Mouse (Mus musculus) liver, embryonic 11.5 days (tissue): ENCODE measurements at regions not wholly inside any gene's neighbourhood (a gene's known extent, or its start where the extent isn't known, plus 50 kb on each side); places are given as distances from the start of the nearest gene placed in this dataset.

Experiments
- ATAC-seq: fragments of 200-750 bp; cut with Nextera tagmentation; replicated peaks from 2 replicates; pipeline ENCODE4 v1.8.0; 2017; ENCODE audit warnings: moderate number of reproducible peaks, mild to moderate bottlenecking, moderate TSS enrichment, moderate library complexity; ENCODE audit not compliant: low FRiP score
- DNase-seq: peaks from one replicate; pipeline ENCODE4 v3.0.0-alpha.2; 2017; ENCODE audit warnings: low spot score
- H3K27ac ChIP-seq: fragments of 300-500 bp; sonication (generic); 2 replicates; pipeline ENCODE4 v1.5.1; 2014; ENCODE audit warnings: mild to moderate bottlenecking, low read depth, low read length, control low read depth
- H3K27me3 ChIP-seq: fragments of 300-500 bp; sonication (generic); replicated peaks from 2 replicates; pipeline ENCODE4 v1.6.1; 2014; ENCODE audit warnings: low read length, mixed read lengths; ENCODE audit not compliant: control insufficient read depth, insufficient read depth
- H3K36me3 ChIP-seq: fragments of 300-500 bp; sonication (generic); 2 replicates; pipeline ENCODE4 v1.6.1; 2014; ENCODE audit warnings: mild to moderate bottlenecking, low read length, moderate library complexity, mixed read lengths; ENCODE audit not compliant: control insufficient read depth, insufficient read depth
- H3K4me1 ChIP-seq: fragments of 300-500 bp; sonication (generic); replicated peaks from 2 replicates; pipeline ENCODE4 v1.6.1; 2014; ENCODE audit warnings: low read length, mixed read lengths; ENCODE audit not compliant: control insufficient read depth, insufficient read depth
- H3K4me2 ChIP-seq: fragments of 300-500 bp; sonication (generic); 2 replicates; pipeline ENCODE4 v1.6.1; 2014; ENCODE audit warnings: mild to moderate bottlenecking, control low read depth, moderate library complexity
- H3K4me3 ChIP-seq: fragments of 300-500 bp; sonication (generic); 2 replicates; pipeline ENCODE4 v1.5.1; 2014; ENCODE audit warnings: low read depth, low read length, control low read depth
- H3K9ac ChIP-seq: fragments of 300-500 bp; sonication (generic); 2 replicates; pipeline ENCODE4 v1.6.1; 2014; ENCODE audit warnings: low read depth, low read length, control low read depth
- H3K9me3 ChIP-seq: fragments of 300-500 bp; sonication (generic); 2 replicates; pipeline ENCODE4 v1.6.1; 2016; ENCODE audit warnings: low read length, inconsistent platforms, mixed read lengths; ENCODE audit not compliant: control insufficient read depth
- WGBS: fragments of 180-500 bp; shearing (Covaris S2); extraction: QIAGEN DNeasy Blood & Tissue Kit; methylation state at CpG from one replicate; pipeline ENCODE4 v1.1.7; 2014; 5-methylcytosine and 5-hydroxymethylcytosine counted together

DNA sequence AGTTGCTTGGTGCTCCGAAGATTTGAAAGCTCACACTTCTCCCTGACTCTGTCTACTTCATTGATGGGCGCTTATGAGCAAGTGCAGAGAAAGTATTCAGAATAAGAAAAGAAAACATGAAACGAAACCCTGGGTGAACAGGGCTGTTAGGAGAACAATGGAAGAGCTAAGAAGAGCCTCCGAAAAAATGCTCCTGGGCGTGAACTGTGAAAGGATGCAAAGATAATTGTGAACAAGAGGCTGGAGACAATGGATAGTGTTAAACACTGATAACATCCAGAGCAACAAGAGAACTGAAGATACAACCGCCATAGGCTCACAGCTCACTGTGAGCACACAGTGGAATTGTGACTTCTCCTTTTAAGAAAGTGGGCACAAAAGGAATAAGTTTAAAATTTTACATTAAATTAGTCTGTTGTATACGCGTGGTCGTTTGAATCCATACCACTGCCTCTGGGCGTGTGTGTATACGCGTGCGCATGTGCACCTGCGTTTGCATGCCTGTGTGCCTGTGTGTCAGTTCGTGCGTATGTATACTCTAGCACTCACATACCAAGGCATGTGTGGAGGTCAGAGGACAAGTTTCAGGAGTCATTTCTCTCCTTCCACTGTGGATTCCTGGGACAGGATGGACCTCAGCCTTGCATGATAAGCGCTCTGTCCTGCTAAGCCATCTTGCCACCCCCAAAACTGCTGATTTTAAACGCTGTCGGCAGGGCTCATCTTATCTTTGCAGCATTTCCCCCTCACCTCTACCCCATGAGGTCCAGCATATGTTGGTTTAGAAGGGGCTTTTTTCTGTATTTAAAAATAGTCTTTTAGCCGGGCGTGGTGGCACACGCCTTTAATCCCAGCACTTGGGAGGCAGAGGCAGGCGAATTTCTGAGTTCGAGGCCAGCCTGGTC is 113.0 kb upstream of the 1700016C15Rik start:
- DNase-seq (peak; percentile 41), ATAC-seq (peak; percentile 84)
- Histone ChIP-seq H3K4me2 (peak overlapping the region; percentile 14; the same call in 1 of the 2 replicates), H3K4me1 (peaks cover 5% of the 10 kb centered on the region; the same call in 1 of the 2 replicates), H3K9me3 (no peaks in the 10 kb centered on the region), H3K27ac (0 out of 2 replicates have a peak overlapping the region, but pooled peaks have one; percentile 22), H3K27me3 (no peaks in the 10 kb centered on the region), H3K36me3 (no peaks in the 10 kb centered on the region), H3K9ac (no peak overlapping the region), H3K4me3 (no peak overlapping the region)
- 57% methylated on average over 24 of the region's 24 CpGs for WGBS

DNA sequence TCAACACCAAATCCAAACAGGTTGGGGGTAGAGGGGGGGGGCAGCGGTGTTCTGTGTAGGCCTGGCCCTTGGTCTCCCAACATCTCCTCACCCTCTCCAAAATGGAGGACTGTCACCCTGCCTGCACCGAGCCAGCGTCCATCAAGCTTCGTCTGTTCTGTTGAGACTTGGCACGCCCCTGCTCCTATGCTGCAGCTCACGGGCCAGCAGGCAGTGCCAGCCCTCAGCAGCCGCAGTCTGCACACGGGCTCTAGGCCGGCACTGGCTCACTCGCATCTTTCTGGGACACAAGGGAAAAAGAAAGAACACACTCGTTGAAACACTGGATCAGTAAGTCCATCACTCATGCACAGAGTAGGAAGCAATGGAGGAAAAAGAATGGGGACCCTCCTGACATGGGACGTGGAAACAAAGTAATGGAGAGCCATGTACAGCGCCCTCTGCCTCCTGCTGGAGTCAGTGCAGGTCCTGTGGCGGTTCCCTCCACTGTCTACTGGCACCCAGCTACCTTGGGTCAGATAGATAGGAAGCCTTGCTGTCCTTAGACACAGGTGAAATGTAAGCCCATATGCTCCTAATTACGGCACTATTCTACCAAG is 109.0 kb upstream of the 1700016C15Rik start:
- H3K9ac ChIP-seq = no peak overlapping the region
- H3K36me3 ChIP-seq = no peaks in the 10 kb centered on the region
- H3K27ac ChIP-seq = no peak overlapping the region
- H3K4me1 ChIP-seq = peaks cover 2% of the 10 kb centered on the region; the same call in 1 of the 2 replicates
- DNase-seq (no peak), ATAC-seq (no peak)
- no peaks in the 10 kb centered on the region for H3K27me3 ChIP-seq
- 86% methylated on average over 15 of the region's 15 CpGs for WGBS
- no peak overlapping the region for H3K4me2 ChIP-seq
- no peak overlapping the region for H3K4me3 ChIP-seq
- H3K9me3 ChIP-seq = no peaks in the 10 kb centered on the region

DNA sequence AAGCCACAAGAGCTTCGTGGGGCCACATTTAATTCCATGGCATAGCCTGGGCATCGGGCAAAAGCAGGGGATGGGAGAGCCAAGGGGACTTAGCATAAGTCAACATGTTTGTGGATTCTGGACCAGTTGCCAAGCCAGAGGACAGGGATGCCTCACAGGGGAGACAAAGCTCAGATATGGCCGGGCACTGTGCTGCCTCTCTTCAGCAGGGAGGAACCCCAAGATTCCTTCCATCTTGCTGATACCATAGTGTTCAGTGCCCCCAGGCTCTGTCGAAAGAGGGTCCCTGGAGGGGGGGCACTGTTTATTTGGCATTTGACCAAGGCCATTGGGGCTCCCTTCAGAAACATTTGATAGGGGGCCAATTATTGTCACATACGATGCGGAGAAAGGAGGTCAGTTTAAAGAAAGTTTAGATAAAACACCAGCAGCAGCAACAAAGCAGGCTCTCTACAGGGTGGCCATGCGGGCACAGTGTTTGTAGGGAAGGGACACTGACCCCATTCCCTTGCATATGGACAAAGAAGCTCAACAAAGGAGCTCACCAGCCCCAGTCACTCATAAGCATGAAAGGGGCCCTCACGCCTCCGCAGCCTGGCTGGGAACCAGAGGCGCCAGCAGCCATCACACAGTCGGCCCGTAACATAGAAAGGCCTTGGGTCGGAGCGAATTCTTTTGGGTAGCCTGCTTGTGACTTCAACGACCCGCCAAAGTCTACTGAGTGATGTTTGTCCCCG is 107.6 kb upstream of the 1700016C15Rik start:
- Histone ChIP-seq H3K4me1 (no peaks in the 10 kb centered on the region), H3K4me3 (no peak overlapping the region), H3K9me3 (no peaks in the 10 kb centered on the region), H3K9ac (no peak overlapping the region), H3K27ac (no peak overlapping the region), H3K4me2 (no peak overlapping the region), H3K27me3 (no peaks in the 10 kb centered on the region), H3K36me3 (no peaks in the 10 kb centered on the region)
- WGBS = 86% methylated on average over 17 of the region's 17 CpGs
- ATAC-seq (no peak), DNase-seq (no peak)

DNA sequence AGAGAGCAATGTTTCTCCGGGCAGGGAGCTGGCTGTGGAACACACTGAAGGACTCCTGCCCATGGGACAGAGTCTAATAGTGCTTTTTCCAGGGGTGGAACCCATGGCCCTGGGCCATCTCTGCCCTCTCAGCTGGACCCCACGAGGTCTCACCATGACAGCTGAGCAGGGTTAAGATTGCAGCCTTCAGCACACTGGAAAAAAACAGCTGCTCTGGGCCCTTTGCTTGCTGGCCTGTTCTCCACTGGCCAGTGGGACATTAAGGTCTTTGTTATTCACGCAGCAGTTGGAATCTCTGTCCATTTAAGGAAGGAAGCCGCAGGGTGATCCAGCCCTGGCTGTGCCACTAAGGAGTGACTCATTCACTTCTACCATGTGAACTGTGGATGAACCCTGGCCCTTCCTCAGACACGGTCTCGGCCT is 106.3 kb upstream of the 1700016C15Rik start:
- ATAC-seq = peak; percentile 15; the same call in 1 of the 2 replicates
- Histone ChIP-seq H3K4me1 (no peaks in the 10 kb centered on the region), H3K9me3 (no peaks in the 10 kb centered on the region), H3K36me3 (no peaks in the 10 kb centered on the region), H3K4me2 (no peak overlapping the region), H3K4me3 (no peak overlapping the region), H3K27ac (no peak overlapping the region), H3K9ac (no peak overlapping the region), H3K27me3 (no peaks in the 10 kb centered on the region)
- no peak for DNase-seq
- WGBS = 44% methylated on average over 6 of the region's 6 CpGs

DNA sequence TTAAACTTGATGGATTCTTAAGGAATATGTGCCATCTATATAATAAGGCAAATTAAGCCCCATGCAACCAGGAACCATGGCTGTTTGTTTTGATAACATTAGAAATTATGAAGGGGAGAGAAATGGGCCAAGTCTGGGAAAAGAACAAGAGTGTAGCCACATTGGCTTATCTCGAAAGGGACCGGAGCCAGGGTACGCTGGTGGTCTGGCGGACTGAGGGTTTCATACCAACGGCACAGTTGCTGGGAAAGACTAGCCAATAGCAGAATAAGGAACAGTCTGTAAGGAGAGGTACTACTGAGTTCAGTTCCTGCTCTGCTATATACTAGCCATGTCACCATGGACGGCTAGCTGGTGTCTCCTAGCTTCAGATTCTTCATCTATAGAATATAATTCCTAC is 105.9 kb upstream of the 1700016C15Rik start:
- DNase-seq = no peak
- no peaks in the 10 kb centered on the region for H3K36me3 ChIP-seq

DNA sequence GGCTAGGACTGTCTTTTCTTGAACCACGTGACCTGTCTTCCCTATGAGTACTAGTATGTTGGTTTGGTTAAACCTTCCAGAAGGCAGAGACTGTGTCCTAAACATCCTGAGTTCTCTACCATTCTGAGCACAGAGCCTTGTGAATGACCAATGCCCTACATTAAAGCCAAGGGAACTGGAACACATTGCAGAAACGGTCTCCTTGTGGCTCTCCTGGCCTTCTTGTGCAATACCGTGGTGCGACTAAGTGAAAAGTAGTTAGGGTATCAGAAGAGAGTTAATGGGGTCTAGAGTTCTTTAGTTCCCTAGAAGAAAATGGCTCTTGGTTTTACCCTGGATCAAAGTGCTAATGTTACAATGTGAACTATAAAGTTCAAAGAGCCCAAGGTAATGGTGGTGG is 101.8 kb upstream of the 1700016C15Rik start:
- Histone ChIP-seq H3K36me3 (no peaks in the 10 kb centered on the region), H3K4me2 (no peak overlapping the region), H3K9ac (no peak overlapping the region), H3K27ac (no peak overlapping the region), H3K4me1 (no peaks in the 10 kb centered on the region), H3K4me3 (no peak overlapping the region), H3K9me3 (no peaks in the 10 kb centered on the region), H3K27me3 (no peaks in the 10 kb centered on the region)
- DNase-seq (no peak), ATAC-seq (no peak)
- WGBS = 90% methylated on average over 4 of the region's 4 CpGs

More for the DNA sequence above, 105.9 kb upstream of the 1700016C15Rik start:
- H3K4me1 ChIP-seq = no peaks in the 10 kb centered on the region
- no peak overlapping the region for H3K4me2 ChIP-seq
- H3K27me3 ChIP-seq = no peaks in the 10 kb centered on the region
- no peaks in the 10 kb centered on the region for H3K9me3 ChIP-seq
- WGBS = 68% methylated on average over 6 of the region's 6 CpGs
- no peak overlapping the region for H3K4me3 ChIP-seq
- H3K27ac ChIP-seq = no peak overlapping the region
- no peak overlapping the region for H3K9ac ChIP-seq
- ATAC-seq = no peak

DNA sequence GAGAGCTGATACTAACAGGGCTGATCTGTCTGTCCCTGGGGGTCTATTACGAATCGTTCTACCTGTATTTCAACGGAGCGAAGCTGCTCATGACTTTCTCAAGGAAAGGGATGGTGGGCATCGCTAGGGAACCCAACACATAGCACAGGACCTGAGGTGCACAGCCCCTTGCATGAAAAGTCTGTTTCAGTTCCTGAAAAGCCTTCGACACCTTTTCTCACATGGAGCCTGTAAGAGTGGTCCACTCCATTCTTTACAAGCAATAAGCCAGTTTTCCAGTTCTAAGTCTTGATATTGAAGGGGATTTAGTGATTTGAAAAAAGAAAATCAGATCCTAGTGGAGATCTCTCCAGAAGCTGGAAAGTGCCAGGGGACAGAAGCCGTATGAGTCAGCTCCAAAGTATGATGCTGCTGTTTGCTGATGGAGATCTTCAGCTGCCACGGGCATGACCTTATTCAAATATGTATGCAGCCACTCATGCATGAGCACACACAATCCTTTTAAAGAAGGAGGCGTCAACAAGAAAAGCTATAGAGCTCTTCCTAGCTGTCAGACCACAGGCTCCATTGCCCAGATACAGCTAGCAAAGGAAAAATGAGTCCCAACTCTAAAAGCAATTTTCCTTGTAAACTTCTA is 95.5 kb upstream of the 1700016C15Rik start:
- Histone ChIP-seq H3K9me3 (no peaks in the 10 kb centered on the region), H3K4me1 (no peaks in the 10 kb centered on the region), H3K4me2 (no peak overlapping the region), H3K9ac (no peak overlapping the region), H3K4me3 (no peak overlapping the region), H3K36me3 (no peaks in the 10 kb centered on the region), H3K27ac (no peak overlapping the region), H3K27me3 (no peaks in the 10 kb centered on the region)
- DNase-seq (no peak), ATAC-seq (no peak)
- 87% methylated on average over 9 of the region's 9 CpGs for WGBS

DNA sequence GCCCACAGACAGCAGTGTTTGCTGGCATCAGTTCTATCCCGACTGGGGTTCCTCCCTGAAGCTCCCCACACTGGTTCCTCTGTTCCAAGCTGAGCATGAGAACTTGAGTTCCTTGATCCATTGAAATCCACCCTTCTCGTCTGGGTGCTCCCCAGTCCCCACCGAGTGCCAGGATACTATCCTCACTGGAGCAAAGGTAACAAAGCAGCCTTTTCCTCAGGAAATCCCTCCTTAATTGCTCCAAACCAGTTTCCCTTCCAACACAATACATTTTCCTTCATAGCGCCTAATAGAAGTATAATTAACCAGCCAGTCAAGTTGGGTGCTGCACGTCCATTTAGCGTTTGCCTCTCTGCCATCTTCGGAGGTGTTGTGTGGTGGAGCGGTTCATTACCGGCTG is 92.6 kb upstream of the 1700016C15Rik start:
- DNase-seq = no peak
- no peak overlapping the region for H3K4me2 ChIP-seq
- no peak for ATAC-seq
- 76% methylated on average over 9 of the region's 9 CpGs for WGBS
- no peaks in the 10 kb centered on the region for H3K4me1 ChIP-seq
- H3K27ac ChIP-seq = no peak overlapping the region
- H3K36me3 ChIP-seq = no peaks in the 10 kb centered on the region
- H3K4me3 ChIP-seq = no peak overlapping the region
- no peak overlapping the region for H3K9ac ChIP-seq
- H3K27me3 ChIP-seq = no peaks in the 10 kb centered on the region
- H3K9me3 ChIP-seq = no peaks in the 10 kb centered on the region
